In the genomic region with DNA sequence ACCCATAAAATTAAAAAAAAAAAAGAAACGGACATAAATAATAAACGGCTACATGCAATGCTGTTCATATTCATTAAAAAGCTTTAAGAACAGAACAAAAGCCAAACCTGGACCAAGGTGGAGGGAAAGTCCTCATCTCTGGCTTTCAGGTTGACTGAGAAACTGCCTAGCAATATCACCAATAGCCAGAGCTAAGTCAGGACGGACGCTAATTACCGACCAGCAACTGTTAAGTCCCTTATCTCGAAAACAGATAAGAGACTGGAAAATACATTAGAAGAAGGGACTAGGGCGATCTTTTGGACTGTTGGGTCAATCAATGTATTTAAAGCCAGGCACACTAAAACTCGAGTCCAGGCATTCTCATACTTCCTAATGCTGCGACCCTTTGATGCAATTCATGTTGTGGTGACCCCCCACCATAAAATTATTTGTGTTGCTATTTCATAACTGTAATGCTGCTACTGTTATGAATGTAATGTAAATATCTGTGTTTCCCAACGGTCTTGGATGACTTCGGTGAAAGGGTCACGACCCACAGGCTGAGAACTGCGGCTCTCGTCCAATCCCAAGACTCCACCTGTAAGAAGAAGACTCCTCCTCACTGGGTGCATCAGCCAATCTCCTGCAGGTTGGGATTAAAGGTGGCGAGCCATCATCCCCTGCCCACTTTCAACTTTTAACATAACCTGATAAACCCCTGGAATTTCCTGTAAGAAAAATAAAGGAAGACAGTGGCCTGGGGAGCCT, we compare ENCODE assay signal across 26 mouse cellular contexts. TPM values are rescaled to one million over a fixed set of nuclear protein-coding genes. Genes with fewer than 3 reads are reported as not detected.
DNase-seq lines count a peak whose midpoint lies in the region; ATAC-seq and TF ChIP-seq lines count a peak whose summit lies in the region.
"Had no signal": no experiment of that assay in that cellular context is flagged by ENCODE, and none has a peak within 500 bp of the region (broad histone marks: within the 10 kb centered on the region; RNA-seq: fewer than 3 reads in every experiment).

No protein-coding gene starts in this region.

- TF ChIP-seq RAD21 in MEL (IDR thresholded peaks at IDR 0.05; ENCODE audit: low read depth, low read length), result no peak

- no peaks in the 10 kb centered on the region for H3K36me3 ChIP-seq in liver, adult 2 months (ENCODE audit: control insufficient read depth, insufficient read depth, low read length)
- no peaks in the 10 kb centered on the region for H3K36me3 ChIP-seq in liver, postnatal 0 days (replicated peaks; ENCODE audit: insufficient read depth, low read length)
- H3K36me3 ChIP-seq in ES-E14 (ENCODE audit: control insufficient read depth, insufficient read depth, low read length, poor library complexity, severe bottlenecking), result no peaks in the 10 kb centered on the region
- H3K36me3 ChIP-seq in MEL (ENCODE audit: control insufficient read depth in 1 of 2, insufficient read depth in 2 of 2, low read length in 2 of 2), result peaks cover 0 to 2% of the 10 kb centered on the region in 2 experiments; a peak in 1 of 4 replicates
- H3K36me3 ChIP-seq in small intestine, adult 2 months (ENCODE audit: control insufficient read depth, insufficient read depth, low read length), result no peaks in the 10 kb centered on the region
- no peaks in the 10 kb centered on the region for H3K36me3 ChIP-seq in heart, adult 2 months (ENCODE audit: control insufficient read depth, insufficient read depth, low read length)
- H3K36me3 ChIP-seq: embryonic facial prominence, embryonic 10.5 days; embryonic facial prominence, embryonic 13.5 days; forebrain, embryonic 12.5 days; forebrain, embryonic 15.5 days; hindbrain, embryonic 12.5 days; hindbrain, embryonic 15.5 days had no signal

- no peak for ATAC-seq in liver, postnatal 0 days
- ATAC-seq: forebrain, embryonic 15.5 days; Patski had no signal

- H3K9me3 ChIP-seq in liver, postnatal 0 days (ENCODE audit: low read length), result no peaks in the 10 kb centered on the region
- no peaks in the 10 kb centered on the region; the same call in 1 of the 2 replicates for H3K9me3 ChIP-seq in ES-E14 (ENCODE audit: control insufficient read depth, insufficient read depth, low read depth, low read length)
- no peaks in the 10 kb centered on the region for H3K9me3 ChIP-seq in MEL (replicated peaks; ENCODE audit: insufficient read depth, low read length)
- H3K9me3 ChIP-seq: embryonic facial prominence, embryonic 10.5 days; embryonic facial prominence, embryonic 13.5 days; forebrain, embryonic 12.5 days; forebrain, embryonic 15.5 days; hindbrain, embryonic 12.5 days; hindbrain, embryonic 15.5 days had no signal

- no peak overlapping the region for H3K9ac ChIP-seq in liver, adult 2 months (ENCODE audit: low read depth, low read length)
- no peak overlapping the region for H3K9ac ChIP-seq in liver, postnatal 0 days (replicated peaks)
- H3K9ac ChIP-seq in ES-E14 (ENCODE audit: insufficient read depth, low read depth, low read length, poor library complexity, severe bottlenecking), result no peak overlapping the region
- H3K9ac ChIP-seq in MEL (ENCODE audit: control insufficient read depth, low read depth, low read length, poor library complexity, severe bottlenecking), result no peak overlapping the region
- no peak overlapping the region for H3K9ac ChIP-seq in heart, adult 2 months (ENCODE audit: low read depth, low read length)
- H3K9ac ChIP-seq: embryonic facial prominence, embryonic 13.5 days; forebrain, embryonic 12.5 days; forebrain, embryonic 15.5 days; hindbrain, embryonic 12.5 days; hindbrain, embryonic 15.5 days had no signal

- 0 out of 2 replicates have a peak overlapping the region, but pooled peaks have one; percentile 23 for H3K27ac ChIP-seq in liver, adult 2 months (replicated peaks; ENCODE audit: insufficient read depth, low read depth, low read length)
- no peak overlapping the region for H3K27ac ChIP-seq in liver, postnatal 0 days (ENCODE audit: low read depth)
- H3K27ac ChIP-seq in ES-E14 (ENCODE audit: insufficient read depth, low read depth, low read length, poor library complexity, severe bottlenecking), result no peak overlapping the region
- no peak overlapping the region for H3K27ac ChIP-seq in MEL (ENCODE audit: control insufficient read depth, low read depth, low read length)
- 0 out of 2 replicates have a peak overlapping the region, but pooled peaks have one; percentile 14 for H3K27ac ChIP-seq in small intestine, adult 2 months (ENCODE audit: insufficient read depth, low read depth, low read length)
- H3K27ac ChIP-seq in heart, adult 2 months, result no peak overlapping the region
- H3K27ac ChIP-seq: embryonic facial prominence, embryonic 10.5 days; embryonic facial prominence, embryonic 13.5 days; forebrain, embryonic 12.5 days; forebrain, embryonic 15.5 days; hindbrain, embryonic 12.5 days; hindbrain, embryonic 15.5 days had no signal

- TF ChIP-seq CTCF in liver, adult 2 months (IDR thresholded peaks at IDR 0.05; ENCODE audit: low read depth, low read length), result no peak
- TF ChIP-seq CTCF in liver, postnatal 0 days (IDR thresholded peaks at IDR 0.05; ENCODE audit: low read depth), result no peak
- TF ChIP-seq CTCF in MEL (IDR thresholded peaks at IDR 0.05 in 2 of 3, conservative IDR thresholded peaks at IDR 0.05 in 1 of 3; ENCODE audit: control insufficient read depth in 1 of 3, insufficient read depth in 1 of 3, low read depth in 2 of 3, low read length in 3 of 3, poor library complexity in 1 of 3, severe bottlenecking in 1 of 3), result no peak
- no peak for TF ChIP-seq CTCF in small intestine, adult 2 months (IDR thresholded peaks at IDR 0.05; ENCODE audit: extremely low read depth, insufficient read length, insufficient replicate concordance, low read depth, low read length)
- no peak for TF ChIP-seq CTCF in heart, adult 2 months (IDR thresholded peaks at IDR 0.05)

- intact Hi-C loops in heart, adult 2 months (cut with DNase I), result no loop called here

- peaks cover 6% of the 10 kb centered on the region for H3K4me1 ChIP-seq in liver, adult 2 months (ENCODE audit: control insufficient read depth, insufficient read depth, low read length)
- H3K4me1 ChIP-seq in liver, postnatal 0 days (ENCODE audit: insufficient read depth), result no peaks in the 10 kb centered on the region
- peaks cover 3 to 17% of the 10 kb centered on the region in 2 experiments; a peak in 1 of 4 replicates for H3K4me1 ChIP-seq in ES-E14 (ENCODE audit: control insufficient read depth in 2 of 2, insufficient read depth in 2 of 2, low read length in 2 of 2, poor library complexity in 1 of 2)
- H3K4me1 ChIP-seq in MEL (ENCODE audit: control insufficient read depth in 1 of 2, insufficient read depth in 2 of 2, low read length in 2 of 2), result peaks cover 0 to 4% of the 10 kb centered on the region in 2 experiments; a peak in 1 of 4 replicates
- H3K4me1 ChIP-seq in small intestine, adult 2 months (ENCODE audit: control insufficient read depth, insufficient read depth, insufficient read length, low read length), result peaks cover 12% of the 10 kb centered on the region; the same call in 1 of the 2 replicates
- H3K4me1 ChIP-seq in heart, adult 2 months (ENCODE audit: control insufficient read depth, insufficient read depth, low read length), result no peaks in the 10 kb centered on the region
- H3K4me1 ChIP-seq: embryonic facial prominence, embryonic 10.5 days; embryonic facial prominence, embryonic 13.5 days; forebrain, embryonic 12.5 days; forebrain, embryonic 15.5 days; hindbrain, embryonic 12.5 days; hindbrain, embryonic 15.5 days had no signal

- TF ChIP-seq POLR2A in liver, adult 2 months (IDR thresholded peaks at IDR 0.05; ENCODE audit: extremely low read depth, insufficient read depth, low read length), result no peak
- TF ChIP-seq POLR2A in MEL (IDR thresholded peaks at IDR 0.05; ENCODE audit: control insufficient read depth in 1 of 2, insufficient read depth in 1 of 2, low read depth in 1 of 2, low read length in 2 of 2, poor library complexity in 1 of 2), result no peak
- no peak for TF ChIP-seq POLR2A in small intestine, adult 2 months (IDR thresholded peaks at IDR 0.05; ENCODE audit: low read depth, low read length)
- TF ChIP-seq POLR2A in heart, adult 2 months (IDR thresholded peaks at IDR 0.05; ENCODE audit: insufficient read depth, low read depth, low read length), result no peak

- in situ Hi-C loops in ES-E14 (cut with MboI; ENCODE audit: low sequenced_read_pairs in 2 of 2, unreplicated experiment in 2 of 2), result no loop called here

- H3K79me2 ChIP-seq in liver, adult 2 months (ENCODE audit: control insufficient read depth, insufficient read depth, low read length), result no peaks in the 10 kb centered on the region
- H3K79me2 ChIP-seq in MEL (ENCODE audit: control insufficient read depth, insufficient read depth, low read length, poor library complexity), result no peaks in the 10 kb centered on the region
- H3K79me2 ChIP-seq in heart, adult 2 months (replicated peaks; ENCODE audit: control insufficient read depth, insufficient read depth, low read length), result no peaks in the 10 kb centered on the region

- peak; percentile 59 for DNase-seq in liver, adult 2 months (ENCODE audit: extremely low read depth, low read depth, low spot score)
- DNase-seq in liver, postnatal 0 days, result no peak
- DNase-seq in ES-E14 (ENCODE audit: low read depth, low spot score), result no peak
- no peak for DNase-seq in MEL (ENCODE audit: low read depth, low spot score)
- no peak for DNase-seq in adrenal gland, postnatal 36 days
- DNase-seq in heart, adult 2 months, result no peak
- DNase-seq: adrenal gland, postnatal 10 days; B cell, adult 2 months; cerebellum, adult 11 months; cerebellum, adult 2 months; cerebellum, adult 9-11 months; cerebellum, postnatal 25 days; embryo, embryonic 11 days; gastrocnemius, postnatal 10 days; gastrocnemius, postnatal 36 days had no signal

- no peak for TF ChIP-seq EP300 in liver, postnatal 0 days (IDR thresholded peaks at IDR 0.05; ENCODE audit: low read depth)
- no peak for TF ChIP-seq EP300 in MEL (IDR thresholded peaks at IDR 0.05; ENCODE audit: low read depth in 1 of 2, low read length in 2 of 2)
- no peak for TF ChIP-seq EP300 in heart, adult 2 months (IDR thresholded peaks at IDR 0.05; ENCODE audit: insufficient read depth, low read depth, low read length)

- H3K4me3 ChIP-seq in liver, adult 2 months (ENCODE audit: insufficient read depth, low read depth, low read length), result no peak overlapping the region
- no peak overlapping the region for H3K4me3 ChIP-seq in liver, postnatal 0 days (ENCODE audit: low read depth, low read length)
- no peak overlapping the region for H3K4me3 ChIP-seq in ES-E14 (ENCODE audit: insufficient read depth in 1 of 2, low read depth in 1 of 2, low read length in 2 of 2, poor library complexity in 1 of 2, severe bottlenecking in 1 of 2)
- H3K4me3 ChIP-seq in MEL (ENCODE audit: control insufficient read depth in 1 of 2, insufficient read depth in 1 of 2, low read depth in 2 of 2, low read length in 2 of 2), result no peak overlapping the region
- H3K4me3 ChIP-seq in small intestine, adult 2 months (ENCODE audit: low read depth, low read length), result no peak overlapping the region
- no peak overlapping the region for H3K4me3 ChIP-seq in heart, adult 2 months
- H3K4me3 ChIP-seq: embryonic facial prominence, embryonic 10.5 days; embryonic facial prominence, embryonic 13.5 days; erythroblast, embryonic 14.5 days; forebrain, embryonic 12.5 days; forebrain, embryonic 15.5 days; hindbrain, embryonic 12.5 days; hindbrain, embryonic 15.5 days had no signal

- H3K27me3 ChIP-seq in liver, adult 2 months (ENCODE audit: control insufficient read depth, insufficient read depth, low read length), result no peaks in the 10 kb centered on the region
- H3K27me3 ChIP-seq in liver, postnatal 0 days (ENCODE audit: insufficient read depth, low read length), result no peaks in the 10 kb centered on the region
- H3K27me3 ChIP-seq in MEL (ENCODE audit: control insufficient read depth in 1 of 2, insufficient read depth in 2 of 2, low read length in 2 of 2), result no peaks in the 10 kb centered on the region
- no peaks in the 10 kb centered on the region for H3K27me3 ChIP-seq in small intestine, adult 2 months (ENCODE audit: control insufficient read depth, insufficient read depth, low read length)
- H3K27me3 ChIP-seq in heart, adult 2 months (ENCODE audit: control insufficient read depth, insufficient read depth, low read length), result no peaks in the 10 kb centered on the region
- H3K27me3 ChIP-seq: CH12.LX; embryonic facial prominence, embryonic 13.5 days; forebrain, embryonic 12.5 days; forebrain, embryonic 15.5 days; hindbrain, embryonic 12.5 days; hindbrain, embryonic 15.5 days; Patski had no signal

- 33% methylated on average over 15 of the region's 15 CpGs for WGBS in liver, adult 2 months
- 58% methylated on average over 15 of the region's 15 CpGs for WGBS in liver, postnatal 0 days (ENCODE audit: insufficient replicate concordance)
- 32% methylated on average over 15 of the region's 15 CpGs for WGBS in small intestine, adult 2 months
- WGBS in heart, adult 2 months, result 52% methylated on average over 15 of the region's 15 CpGs

- H3K4me2 ChIP-seq in liver, postnatal 0 days (ENCODE audit: low read depth, low read length), result no peak overlapping the region
- H3K4me2 ChIP-seq: embryonic facial prominence, embryonic 13.5 days; forebrain, embryonic 12.5 days; forebrain, embryonic 15.5 days; heart, embryonic 11.5 days; hindbrain, embryonic 12.5 days; hindbrain, embryonic 15.5 days had no signal

RNA-seq across cellular contexts. Expression of a gene that starts 7.6 kb away (rescaled TPM):
- total RNA-seq in liver, adult 2 months (2014; rRNA removed), result 38.0 and 58.3 TPM in 2 replicates
- polyA plus RNA-seq in liver, adult 2 months (2012; rRNA removed), result 72.7 and 88.3 TPM in 2 replicates
- 8.9 and 11.6 TPM in 2 replicates for polyA plus RNA-seq in liver, postnatal 0 days (2015; fragmentation: Nextera tagmentation; extraction: Ambion mirVana)
- total RNA-seq in ES-E14 (2012; rRNA removed) (4.1 and 7.0 TPM in 2 replicates), MEL (2012; rRNA removed) (2.5 and 3.0 TPM in 2 replicates)
- polyA plus RNA-seq in MEL (2012; ENCODE audit: insufficient read depth in 1 of 2, insufficient read length in 2 of 2, low read depth in 1 of 2, low replicate concordance in 2 of 2, missing spikeins in 1 of 2), result 1 to 10 TPM in 1 of 2 experiments, not detected in 1; 7.7 TPM
- polyA plus RNA-seq in small intestine, adult 2 months (2012; rRNA removed), result 83.8 and 259 TPM in 2 replicates
- total RNA-seq in adrenal gland, postnatal 36 days (2021), result 10 to 100 TPM; 13.9 to 18.6 TPM
- 10 to 100 TPM in 1 of 2 experiments, 1 to 10 TPM in 1; 7.1 to 16.4 TPM for total RNA-seq in heart, adult 2 months (2021)
- polyA plus RNA-seq in heart, adult 2 months (2012; rRNA removed), result 22.5 and 30.1 TPM in 2 replicates

RNA-seq across cellular contexts. Expression of a gene that starts 41.9 kb away (rescaled TPM):
- total RNA-seq in liver, adult 2 months (2014; rRNA removed), result 159 and 233 TPM in 2 replicates
- 71.0 and 101 TPM in 2 replicates for polyA plus RNA-seq in liver, adult 2 months (2012; rRNA removed)
- 210 and 215 TPM in 2 replicates for polyA plus RNA-seq in liver, postnatal 0 days (2015; fragmentation: Nextera tagmentation; extraction: Ambion mirVana)
- total RNA-seq in ES-E14 (2012; rRNA removed) (97.3 and 165 TPM in 2 replicates), MEL (2012; rRNA removed) (324 and 348 TPM in 2 replicates)
- 100 to 1,000 TPM in 1 of 2 experiments, not detected in 1; 500 TPM for polyA plus RNA-seq in MEL (2012; ENCODE audit: insufficient read depth in 1 of 2, insufficient read length in 2 of 2, low read depth in 1 of 2, low replicate concordance in 2 of 2, missing spikeins in 1 of 2)
- polyA plus RNA-seq in small intestine, adult 2 months (2012; rRNA removed), result 8.8 and 18.7 TPM in 2 replicates
- 100 to 1,000 TPM; 212 to 227 TPM for total RNA-seq in adrenal gland, postnatal 36 days (2021)
- total RNA-seq in heart, adult 2 months (2021), result 100 to 1,000 TPM; 137 to 176 TPM
- polyA plus RNA-seq in heart, adult 2 months (2012; rRNA removed), result 86.5 and 118 TPM in 2 replicates

RNA-seq across cellular contexts. Expression of a gene that starts 54.9 kb away (rescaled TPM):
- 0.18 and 0.94 TPM in 2 replicates for total RNA-seq in liver, adult 2 months (2014; rRNA removed)
- polyA plus RNA-seq in liver, adult 2 months (2012; rRNA removed), result 0.66 and 2.0 TPM in 2 replicates
- 1.2 and 1.6 TPM in 2 replicates for polyA plus RNA-seq in liver, postnatal 0 days (2015; fragmentation: Nextera tagmentation; extraction: Ambion mirVana)
- total RNA-seq in ES-E14 (2012; rRNA removed), result 6.4 and 11.0 TPM in 2 replicates
- 0.07 and 0.08 TPM in 2 replicates for total RNA-seq in MEL (2012; rRNA removed)
- polyA plus RNA-seq in MEL (2012; ENCODE audit: insufficient read depth in 1 of 2, insufficient read length in 2 of 2, low read depth in 1 of 2, low replicate concordance in 2 of 2, missing spikeins in 1 of 2), result not detected
- polyA plus RNA-seq in small intestine, adult 2 months (2012; rRNA removed), result 1.8 and 3.9 TPM in 2 replicates
- 1 to 10 TPM; 1.1 to 4.2 TPM for total RNA-seq in adrenal gland, postnatal 36 days (2021)
- total RNA-seq in heart, adult 2 months (2021), result 100 to 1,000 TPM in 1 of 2 experiments, 10 to 100 TPM in 1; 96.9 to 109 TPM
- polyA plus RNA-seq in heart, adult 2 months (2012; rRNA removed), result 53.5 and 82.6 TPM in 2 replicates
- polyA plus RNA-seq: erythroblast, embryonic 14.5 days had no signal

Comparison
In these comparisons a context has a peak if more than half of its experiments do, and no peak if none do; other contexts are left out.
1. H3K27ac ChIP-seq: peak in liver, adult 2 months (single experiment) and small intestine, adult 2 months (single experiment); none in liver, postnatal 0 days (single experiment), ES-E14 (single experiment), MEL (single experiment) and heart, adult 2 months (single experiment).